Mouse (Mus musculus): ENCODE results near the gene Crebl2.

Crebl2 gene

GRCm38 (mm10) chr6:134829786-134830700 lies at the start of gene Crebl2:
Gene Crebl2, plus strand, starts transcription at chr6:134830154.
- peak; percentile 100 for DNase-seq (ENCODE audit: low spot score)

GRCm38 (mm10) chr6:134781494-134781913 lies 48.5 kb upstream of the Crebl2 start:
- no peak for DNase-seq (ENCODE audit: low spot score)

GRCm38 (mm10) chr6:134782900-134783299 lies 47.1 kb upstream of the Crebl2 start:
- no peak for DNase-seq (ENCODE audit: low spot score)

GRCm38 (mm10) chr6:134786426-134786825 lies 43.5 kb upstream of the Crebl2 start:
- no peak for DNase-seq (ENCODE audit: low spot score)

- no peak for DNase-seq (ENCODE audit: low spot score)
These were observed 40.9 kb upstream of the Crebl2 start for GRCm38 (mm10) chr6:134789100-134789499.

GRCm38 (mm10) chr6:134791251-134792118 lies 38.5 kb upstream of the Crebl2 start:
- peak; percentile 51 for DNase-seq (ENCODE audit: low spot score)

- peak; percentile 98 for DNase-seq (ENCODE audit: low spot score)
These were observed 37.6 kb upstream of the Crebl2 start, which contains the start of gene Dusp16 for GRCm38 (mm10) chr6:134792141-134793045. Gene Dusp16, minus strand, starts transcription at chr6:134792625.

- peak; percentile 18 for DNase-seq (ENCODE audit: low spot score)
These were observed 36.7 kb upstream of the Crebl2 start for GRCm38 (mm10) chr6:134793046-134793806.

GRCm38 (mm10) chr6:134793911-134794520 lies 35.9 kb upstream of the Crebl2 start:
- DNase-seq (ENCODE audit: low spot score): peak; percentile 86

- DNase-seq (ENCODE audit: low spot score): no peak
These were observed 33.7 kb upstream of the Crebl2 start for GRCm38 (mm10) chr6:134796297-134796696.

GRCm38 (mm10) chr6:134801483-134801882 lies 28.5 kb upstream of the Crebl2 start:
- no peak for DNase-seq (ENCODE audit: low spot score)

GRCm38 (mm10) chr6:134802641-134803043 lies 27.3 kb upstream of the Crebl2 start:
- no peak for DNase-seq (ENCODE audit: low spot score)

GRCm38 (mm10) chr6:134804736-134805277 lies 25.1 kb upstream of the Crebl2 start:
- no peak for DNase-seq (ENCODE audit: low spot score)

- no peak for DNase-seq (ENCODE audit: low spot score)
These were observed 23.8 kb upstream of the Crebl2 start for GRCm38 (mm10) chr6:134806130-134806529.

- DNase-seq (ENCODE audit: low spot score): no peak
These were observed 22.9 kb upstream of the Crebl2 start for GRCm38 (mm10) chr6:134807091-134807490.

- DNase-seq (ENCODE audit: low spot score): no peak
These were observed 22.2 kb upstream of the Crebl2 start for GRCm38 (mm10) chr6:134807794-134808193.

GRCm38 (mm10) chr6:134813066-134813465 lies 16.9 kb upstream of the Crebl2 start:
- no peak for DNase-seq (ENCODE audit: low spot score)

GRCm38 (mm10) chr6:134817051-134817928 lies 12.7 kb upstream of the Crebl2 start:
- DNase-seq (ENCODE audit: low spot score): no peak

GRCm38 (mm10) chr6:134819741-134820140 lies 10.2 kb upstream of the Crebl2 start:
- no peak for DNase-seq (ENCODE audit: low spot score)
